In the genomic region with DNA sequence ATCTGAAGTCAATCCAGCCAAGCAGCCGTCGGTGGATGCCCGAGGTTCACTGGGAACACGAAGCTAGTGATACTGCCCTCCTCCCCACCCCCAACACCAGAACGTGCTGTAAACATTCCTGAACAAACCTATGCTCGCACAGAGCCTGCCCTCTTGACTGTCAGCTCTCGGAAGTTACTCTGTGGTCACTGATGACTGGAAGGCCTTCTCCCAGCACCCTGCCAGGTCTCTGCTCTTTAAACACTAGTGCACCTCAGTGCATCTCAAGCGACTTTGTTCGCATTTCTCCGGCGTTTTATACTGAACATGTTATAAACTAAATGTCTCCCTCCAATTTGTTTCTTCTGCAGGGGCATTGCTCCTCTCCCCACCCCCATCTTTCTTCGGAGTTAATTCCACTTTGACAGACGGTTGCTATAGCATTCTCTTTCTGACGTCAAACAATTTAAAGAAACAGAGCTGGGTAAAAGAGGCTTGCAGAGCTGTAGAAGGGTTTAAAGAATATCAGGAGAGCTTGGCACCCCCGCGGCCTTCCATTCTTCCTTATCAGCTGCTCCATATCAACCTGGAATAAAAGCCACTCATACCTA, we compare ENCODE assay signal across 8 mouse cellular contexts. TPM values are rescaled to one million over a fixed set of nuclear protein-coding genes. Genes with fewer than 3 reads are reported as not detected.
DNase-seq lines count a peak whose midpoint lies in the region; ATAC-seq lines count a peak whose summit lies in the region.

No protein-coding gene starts in this region.

- no peaks in the 10 kb centered on the region for H3K36me3 ChIP-seq in intestine, embryonic 16.5 days (ENCODE audit: control insufficient read depth, insufficient read depth, low read length)
- no peaks in the 10 kb centered on the region for H3K36me3 ChIP-seq in neural tube, embryonic 15.5 days

- peak overlapping the region; percentile 66 for H3K4me3 ChIP-seq in intestine, embryonic 16.5 days (ENCODE audit: low read length)
- peak overlapping the region; percentile 67 for H3K4me3 ChIP-seq in neural tube, embryonic 15.5 days (replicated peaks)

- H3K27ac ChIP-seq in intestine, embryonic 16.5 days (ENCODE audit: low read length), result peak overlapping the region; percentile 69
- peak overlapping the region; percentile 80 for H3K27ac ChIP-seq in neural tube, embryonic 15.5 days (replicated peaks)

- H3K9me3 ChIP-seq in intestine, embryonic 16.5 days (ENCODE audit: control insufficient read depth, low read length), result no peaks in the 10 kb centered on the region
- H3K9me3 ChIP-seq in neural tube, embryonic 15.5 days (replicated peaks), result no peaks in the 10 kb centered on the region

- peak overlapping the region; percentile 80 for H3K9ac ChIP-seq in intestine, embryonic 16.5 days (ENCODE audit: low read depth, low read length)
- peak overlapping the region; percentile 67 for H3K9ac ChIP-seq in neural tube, embryonic 15.5 days (replicated peaks)

- intact Hi-C loops in gastrocnemius, postnatal 14 days (cut with DNase I; ENCODE audit: low total_unique reads), result no loop called here

- H3K4me2 ChIP-seq in intestine, embryonic 16.5 days (ENCODE audit: low read depth, low read length), result peak overlapping the region; percentile 71
- peak overlapping the region; percentile 62 for H3K4me2 ChIP-seq in neural tube, embryonic 15.5 days

- H3K27me3 ChIP-seq in intestine, embryonic 16.5 days (replicated peaks; ENCODE audit: control insufficient read depth, insufficient read depth, low read length), result no peaks in the 10 kb centered on the region; the same call in 1 of the 2 replicates
- no peaks in the 10 kb centered on the region for H3K27me3 ChIP-seq in neural tube, embryonic 15.5 days (replicated peaks)

- ATAC-seq in intestine, embryonic 16.5 days, result peak; percentile 40
- ATAC-seq in neural tube, embryonic 15.5 days (ENCODE audit: low FRiP score), result peak; percentile 33

- WGBS in intestine, embryonic 16.5 days, result 13% methylated on average over 16 of the region's 16 CpGs
- WGBS in neural tube, embryonic 15.5 days, result 17% methylated on average over 16 of the region's 16 CpGs

- H3K4me1 ChIP-seq in intestine, embryonic 16.5 days (ENCODE audit: control insufficient read depth, insufficient read depth, low read length), result no peaks in the 10 kb centered on the region
- H3K4me1 ChIP-seq in neural tube, embryonic 15.5 days, result peaks cover 29% of the 10 kb centered on the region

- DNase-seq in embryo, embryonic 10.5 days (ENCODE audit: low spot score), result peak; percentile 37
- no peak for DNase-seq in embryo, embryonic 10 days (ENCODE audit: low spot score)
- peak; percentile 56 to 67 for DNase-seq in right cerebral cortex, postnatal 10 days (ENCODE audit: low spot score in 2 of 2)
- DNase-seq in right cerebral cortex, postnatal 25 days, result no peak
- DNase-seq in spleen, postnatal 10 days (ENCODE audit: low spot score in 2 of 2), result no peak
- no peak for DNase-seq in gastrocnemius, postnatal 14 days

RNA-seq across cellular contexts. Expression of a gene that starts 0.8 kb away (rescaled TPM):
- 43.4 and 44.4 TPM in 2 replicates for polyA plus RNA-seq in intestine, embryonic 16.5 days (2015; fragmentation: Nextera tagmentation; extraction: Ambion mirVana)
- polyA plus RNA-seq in neural tube, embryonic 15.5 days (2015; fragmentation: Nextera tagmentation; extraction: Ambion mirVana), result 101 and 106 TPM in 2 replicates
- 10 to 100 TPM; 14.8 to 18.8 TPM for total RNA-seq in gastrocnemius, postnatal 14 days (2021)

Comparison
In these comparisons a context has a peak if more than half of its experiments do, and no peak if none do; other contexts are left out.
1. DNase-seq: peak in embryo, embryonic 10.5 days (single experiment) and right cerebral cortex, postnatal 10 days (2 of 2); none in embryo, embryonic 10 days (single experiment), right cerebral cortex, postnatal 25 days (single experiment), spleen, postnatal 10 days (0 of 2) and gastrocnemius, postnatal 14 days (single experiment).